Mouse (Mus musculus): ENCODE measurements at regions not wholly inside any gene's neighbourhood (a gene's known extent, or its start where the extent isn't known, plus 50 kb on each side); places are given as distances from the start of the nearest gene placed in this dataset.

DNA sequence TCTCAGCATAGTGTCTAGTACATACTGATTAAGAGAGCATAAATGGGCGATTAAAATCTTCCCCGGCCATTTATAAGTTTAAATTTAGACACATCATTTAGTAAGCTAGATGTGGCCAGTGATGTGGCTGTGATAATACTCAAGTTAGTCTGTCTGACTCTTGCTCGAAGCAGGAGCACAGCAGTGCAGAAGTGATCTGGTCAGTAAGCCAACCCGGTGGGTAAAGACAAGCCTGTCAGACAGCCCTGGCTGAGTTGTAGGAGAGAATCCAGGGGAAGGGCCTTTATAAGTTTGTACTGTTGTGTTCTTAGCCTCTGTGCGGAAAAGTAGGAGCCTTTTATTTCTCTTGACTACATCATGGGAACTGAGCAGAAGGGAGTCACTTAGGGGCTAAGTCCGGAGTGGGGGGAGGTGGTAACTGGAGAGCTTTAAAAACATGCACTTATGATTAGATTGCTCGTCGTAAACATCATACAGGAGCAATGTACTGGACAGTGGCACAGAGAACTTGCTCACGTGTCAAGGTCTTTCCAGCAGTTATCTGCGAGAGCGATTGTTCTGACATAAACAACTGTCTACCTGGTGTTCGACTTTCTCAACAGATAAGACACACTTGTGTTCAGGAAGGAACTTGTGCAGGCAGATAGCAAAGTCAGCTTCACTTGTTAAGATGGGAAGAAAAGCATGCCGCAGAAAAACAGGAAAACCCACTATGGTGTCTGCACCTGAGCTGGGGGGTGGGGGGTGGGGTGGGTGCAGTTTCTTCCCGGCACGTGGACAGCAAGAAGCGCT, 122.5 kb upstream of the Zeb2 start:
- DNase-seq (ENCODE audit: low spot score) = no peak

GRCm38 (mm10) chr2:45239001-45239400, 121.8 kb upstream of the Zeb2 start:
- DNase-seq (ENCODE audit: low spot score) = no peak

DNA sequence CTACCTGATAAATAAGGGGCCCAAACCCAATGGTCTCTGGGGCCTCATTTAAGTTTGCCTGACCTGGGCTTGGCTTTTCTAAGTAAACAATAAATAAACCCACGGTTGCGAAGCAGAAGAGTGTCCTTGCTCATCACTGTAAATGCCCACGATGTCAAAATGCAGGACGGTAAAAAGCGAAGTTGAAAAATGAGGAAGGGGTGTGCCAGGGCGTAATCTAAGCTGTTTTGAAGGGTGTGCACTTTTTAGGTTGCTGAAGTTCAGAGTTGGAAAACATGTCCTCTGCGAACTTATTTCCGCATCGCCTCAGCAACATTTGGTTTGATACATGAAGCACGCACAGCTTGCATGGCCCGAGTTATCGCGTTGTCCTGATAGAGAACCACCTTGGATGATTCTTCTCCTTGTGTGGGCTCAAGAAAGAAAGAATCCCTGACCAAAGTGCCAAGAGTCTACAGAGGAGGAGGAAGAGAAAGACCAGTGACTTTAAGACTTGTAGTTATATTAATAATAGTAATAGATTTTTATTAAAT, 119.0 kb upstream of the Zeb2 start:
- no peak for DNase-seq (ENCODE audit: low spot score)

GRCm38 (mm10) chr2:45234148-45234547, 117.0 kb upstream of the Zeb2 start:
- DNase-seq (ENCODE audit: low spot score) = no peak

DNA sequence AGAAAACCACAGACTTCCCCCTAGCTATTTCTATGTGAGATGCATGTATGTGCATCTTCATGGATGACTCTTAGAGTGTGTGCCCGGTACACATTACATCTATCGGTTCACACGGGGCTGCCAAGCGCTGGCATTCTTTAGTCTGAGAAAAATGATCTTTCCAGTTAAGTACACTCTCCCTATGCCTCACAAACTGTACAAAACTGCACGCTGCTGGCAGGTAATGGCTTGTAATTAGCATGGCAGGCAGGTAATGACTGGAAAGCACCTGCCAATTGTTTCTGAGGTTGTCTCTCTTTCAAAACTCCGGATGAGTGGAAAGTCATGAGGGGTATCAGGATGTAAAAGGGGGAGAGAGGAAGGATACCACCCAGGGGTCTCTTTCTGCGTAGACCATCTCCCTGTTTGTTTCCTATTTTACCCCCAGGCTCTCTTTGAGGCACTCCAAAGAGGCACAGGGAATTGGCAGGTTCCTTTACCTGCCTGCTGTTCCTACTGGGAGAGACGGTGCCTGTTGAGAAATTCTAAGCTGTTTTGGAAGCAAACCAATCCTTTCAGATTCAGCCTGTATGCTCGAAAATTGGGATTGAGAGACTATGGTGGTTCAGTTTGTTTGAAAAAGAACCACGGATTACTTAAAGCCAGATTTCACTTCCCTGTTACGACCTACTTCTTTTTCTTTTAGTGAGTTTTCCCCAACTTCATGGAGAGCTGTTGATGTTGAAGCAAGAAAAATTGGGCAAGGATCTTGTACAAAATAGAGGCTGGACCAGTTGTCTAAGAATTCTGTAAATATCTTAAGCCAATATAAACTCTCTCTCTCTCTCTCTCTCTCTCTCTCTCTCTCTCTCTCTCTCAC, 113.4 kb upstream of the Zeb2 start:
- no peak for DNase-seq (ENCODE audit: low spot score)

- no peak for DNase-seq (ENCODE audit: low spot score)
These were observed 112.3 kb upstream of the Zeb2 start for GRCm38 (mm10) chr2:45229501-45229900.

GRCm38 (mm10) chr2:45227276-45227944, 110.2 kb upstream of the Zeb2 start:
- no peak for DNase-seq (ENCODE audit: low spot score)

DNA sequence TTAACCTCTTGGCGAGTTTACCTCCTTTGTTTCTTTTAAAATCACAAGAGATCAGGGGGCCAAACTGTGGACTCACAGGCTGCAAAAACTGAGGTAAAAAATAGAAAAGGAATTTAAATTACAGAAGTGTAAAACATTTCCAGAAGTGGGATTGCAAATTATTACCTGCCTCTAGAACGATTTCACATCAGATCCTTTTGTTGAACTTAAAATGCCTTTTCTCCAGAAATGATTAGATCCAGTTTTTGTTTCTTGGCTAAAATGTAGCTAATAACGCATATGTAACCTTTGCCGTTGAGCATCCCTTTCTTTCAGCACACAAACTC, 108.8 kb upstream of the Zeb2 start:
- no peak for DNase-seq (ENCODE audit: low spot score)

DNA sequence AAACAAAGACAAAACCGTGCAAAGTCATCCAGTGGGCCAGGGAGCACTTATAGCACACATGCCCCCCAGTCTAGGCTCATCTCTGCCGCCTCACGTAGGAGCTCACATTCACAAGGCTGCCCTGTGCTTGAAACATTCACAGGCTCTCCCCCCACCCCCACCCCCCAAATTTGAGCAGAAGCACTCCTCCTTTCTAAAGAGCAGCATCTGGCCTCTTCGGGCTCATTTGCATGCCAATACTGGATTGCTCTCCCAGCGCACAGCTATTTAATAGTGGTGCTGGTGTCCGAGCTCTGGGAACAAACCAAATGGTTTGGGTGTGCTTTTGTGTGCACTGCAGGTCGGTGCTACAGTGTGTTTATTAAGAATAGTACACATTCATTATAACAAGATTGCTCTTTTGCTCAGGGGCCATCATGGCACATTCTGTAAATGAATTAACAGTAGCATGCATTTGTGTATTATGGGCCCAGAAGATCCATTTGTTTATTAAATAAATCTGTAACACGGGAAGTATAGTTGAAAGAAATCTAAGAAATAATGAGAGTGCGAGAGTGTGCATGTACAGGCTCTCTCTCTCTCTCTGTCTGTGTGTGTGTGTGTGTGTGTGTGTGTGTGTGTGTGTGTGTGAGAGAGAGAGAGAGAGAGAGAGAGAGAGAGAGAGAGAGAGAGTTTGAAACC, 108.3 kb upstream of the Zeb2 start:
- no peak for DNase-seq (ENCODE audit: low spot score)

GRCm38 (mm10) chr2:45222213-45222612, 105.0 kb upstream of the Zeb2 start:
- no peak for DNase-seq (ENCODE audit: low spot score)

GRCm38 (mm10) chr2:45219851-45220250, 102.7 kb upstream of the Zeb2 start:
- DNase-seq (ENCODE audit: low spot score) = no peak

- no peak for DNase-seq (ENCODE audit: low spot score)
These were observed 95.6 kb upstream of the Zeb2 start for GRCm38 (mm10) chr2:45212833-45213232.

DNA sequence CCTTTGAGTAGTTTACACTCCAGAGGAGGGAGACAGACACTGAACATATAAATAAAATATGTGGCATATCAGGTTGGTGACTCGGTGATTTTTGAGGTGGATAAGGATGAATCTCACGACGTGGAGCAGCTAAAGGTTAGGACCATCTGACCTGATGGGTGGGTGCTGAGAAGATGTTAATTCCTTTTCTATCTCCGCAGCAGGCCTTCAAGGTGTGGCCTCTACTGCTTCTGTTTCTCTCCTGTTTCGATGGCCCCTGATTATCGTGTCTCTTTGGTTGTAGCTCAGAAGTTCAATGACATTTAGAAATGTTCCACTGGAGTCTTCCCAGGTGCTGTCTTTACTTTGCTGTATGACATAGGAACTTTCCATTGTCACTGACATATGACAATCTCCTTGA, 91.3 kb upstream of the Zeb2 start:
- DNase-seq (ENCODE audit: low spot score) = no peak

- no peak for DNase-seq (ENCODE audit: low spot score)
These were observed 88.6 kb upstream of the Zeb2 start for GRCm38 (mm10) chr2:45205756-45206155.

- DNase-seq (ENCODE audit: low spot score) = no peak
These were observed 88.0 kb upstream of the Zeb2 start for GRCm38 (mm10) chr2:45205211-45205610.

GRCm38 (mm10) chr2:45197955-45198631, 80.9 kb upstream of the Zeb2 start:
- no peak for DNase-seq (ENCODE audit: low spot score)

- DNase-seq (ENCODE audit: low spot score) = no peak
These were observed 80.1 kb upstream of the Zeb2 start for GRCm38 (mm10) chr2:45197342-45197741.

GRCm38 (mm10) chr2:45196511-45196910, 79.3 kb upstream of the Zeb2 start:
- DNase-seq (ENCODE audit: low spot score) = no peak

- DNase-seq (ENCODE audit: low spot score) = no peak
These were observed 77.1 kb upstream of the Zeb2 start for GRCm38 (mm10) chr2:45194335-45194734.

DNA sequence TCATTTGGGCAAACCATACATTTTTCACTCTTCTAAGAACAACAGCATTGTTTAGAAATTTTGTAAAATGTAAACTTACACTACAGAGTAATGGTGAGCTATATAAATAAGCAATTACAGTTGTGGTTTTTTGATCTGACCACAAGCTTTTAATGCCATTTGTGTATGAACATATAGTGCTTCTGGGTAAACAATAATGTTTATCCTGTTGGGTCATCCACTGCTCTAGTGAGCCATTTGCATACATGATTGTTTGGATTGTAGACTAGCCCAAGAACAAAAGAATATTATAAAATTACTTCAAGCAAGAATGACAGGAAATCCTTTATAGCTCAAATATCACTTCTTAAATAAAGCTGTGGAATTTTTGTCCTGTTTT, 68.4 kb upstream of the Zeb2 start:
- DNase-seq (ENCODE audit: low spot score) = no peak
